Mouse (Mus musculus) brain, embryonic 14.5 days (tissue): ENCODE results near the gene Qsox2.

Source experiments
- CTCF ChIP-seq: fragments of 200-500 bp; IDR thresholded peaks from 2 replicates; pipeline ENCODE4 v1.5.1; 2012; ENCODE audit warnings: inconsistent platforms, mild to moderate bottlenecking, moderate library complexity, borderline replicate concordance; ENCODE audit not compliant: insufficient read depth, insufficient read length; ENCODE audit errors: extremely low read depth
- POLR2A ChIP-seq: fragments of 200-500 bp; IDR thresholded peaks from 2 replicates; pipeline ENCODE4 v1.6.1; 2012; ENCODE audit warnings: mild to moderate bottlenecking, inconsistent platforms, borderline replicate concordance; ENCODE audit not compliant: poor library complexity, insufficient read depth, insufficient read length, severe bottlenecking; ENCODE audit errors: extremely low read depth

DNA sequence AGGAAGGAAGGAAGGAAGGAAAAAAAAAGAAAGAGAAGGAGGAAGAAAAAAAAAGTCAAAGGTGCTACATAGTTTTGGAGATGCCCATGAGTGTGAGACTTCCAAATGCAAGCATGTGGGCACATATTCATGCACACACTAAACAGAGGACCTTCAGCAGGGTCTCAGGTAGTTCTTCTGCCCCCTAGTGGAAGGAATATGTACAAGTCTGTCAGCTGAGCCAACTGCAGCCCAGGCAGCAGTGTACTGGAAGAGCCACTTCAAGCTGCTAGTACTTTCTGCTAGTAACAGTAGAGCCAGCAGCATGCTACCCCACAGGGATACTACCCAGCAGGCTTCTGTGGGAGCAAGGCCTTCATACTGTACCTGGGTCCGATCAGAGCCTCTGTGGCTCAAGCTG lies 9.5 kb downstream of the Qsox2 start:
- TF ChIP-seq POLR2A: no peak
- TF ChIP-seq CTCF: peak; percentile 83; the same call in 1 of the 2 replicates
